Mouse (Mus musculus): Measurements from ENCODE around the gene Msantd1.

- TF ChIP-seq CTCF (IDR thresholded peaks at IDR 0.05; ENCODE audit: borderline replicate concordance, insufficient read depth, low read length) (no peak), POLR2A (IDR thresholded peaks at IDR 0.05; ENCODE audit: low read depth, low read length) (no peak)
These were observed 25.6 kb downstream of the Msantd1 start for GRCm38 (mm10) chr5:34933461-34933860.
